Mouse (Mus musculus): Measurements from ENCODE around the gene L3mbtl1.

The L3mbtl1 gene

DNA sequence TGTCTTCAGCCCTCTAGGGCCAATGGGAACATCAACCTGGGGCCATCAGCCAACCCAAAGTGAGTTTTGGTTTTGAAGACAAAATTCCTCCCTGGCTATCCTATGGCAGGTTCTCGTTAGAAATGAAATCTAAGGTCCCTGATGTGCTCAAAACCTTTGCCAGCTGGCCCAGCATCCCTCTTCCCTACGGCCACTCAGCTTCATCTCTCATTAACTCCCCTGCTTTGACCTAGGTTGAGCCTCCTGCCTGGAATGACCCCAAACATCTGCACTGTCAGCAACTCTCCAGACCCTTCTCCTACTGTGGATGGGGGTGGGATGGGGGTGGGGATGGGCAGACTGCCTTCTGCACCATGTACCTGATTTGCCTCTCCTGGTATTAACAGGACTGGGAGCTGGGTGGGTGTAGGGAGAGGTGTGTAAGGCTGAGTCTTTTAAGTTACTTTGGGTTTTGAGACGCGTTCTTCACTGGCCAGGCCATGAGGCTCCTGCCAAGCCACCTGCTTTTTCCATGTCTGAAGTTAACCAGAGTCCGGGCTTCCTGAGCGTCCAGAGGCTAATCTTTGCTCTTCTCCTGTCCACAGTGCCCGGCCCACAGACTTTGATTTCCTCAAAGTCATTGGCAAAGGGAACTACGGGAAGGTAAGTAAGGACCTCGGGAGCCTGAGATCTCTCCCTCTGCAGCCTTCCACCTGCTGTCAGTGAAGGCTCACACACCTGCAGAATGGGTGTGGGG lies 50.8 kb downstream of the L3mbtl1 start:
- DNase-seq (ENCODE audit: low spot score in 2 of 2), result no peak

DNA sequence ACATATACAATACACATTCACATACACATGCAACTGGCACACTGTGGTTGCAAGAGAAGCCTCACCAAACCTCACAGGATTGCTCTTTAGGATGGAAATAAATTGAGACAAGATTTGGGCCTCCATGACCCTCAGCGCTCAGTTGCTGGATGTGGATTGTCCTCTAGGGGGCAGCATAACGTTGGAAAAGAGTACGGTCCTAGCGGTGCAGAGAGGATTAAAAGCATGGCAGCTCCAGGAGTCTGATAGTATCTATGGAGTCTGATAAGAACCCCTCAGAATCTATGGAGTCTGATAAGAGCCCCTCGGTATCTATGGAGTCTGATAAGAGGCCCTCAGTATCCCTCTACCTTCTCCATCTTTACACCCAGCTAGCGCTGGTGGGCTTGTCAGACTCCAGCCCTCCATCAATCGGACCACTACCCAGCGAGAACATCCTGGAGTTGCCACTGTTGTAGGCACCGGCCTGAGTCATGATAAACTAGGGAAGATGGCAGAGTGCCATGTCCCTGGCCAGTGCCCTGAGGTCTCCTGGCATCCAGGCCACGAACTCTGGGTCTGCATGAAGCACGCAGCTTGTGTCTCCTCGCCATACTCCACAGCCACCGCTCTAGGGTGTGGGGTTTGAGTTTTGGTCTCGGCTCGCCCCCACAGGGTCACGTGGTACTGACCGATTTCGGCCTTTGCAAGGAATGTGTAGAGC lies 55.4 kb downstream of the L3mbtl1 start:
- DNase-seq (ENCODE audit: low spot score in 2 of 2), result peak; percentile 58 to 64

DNA sequence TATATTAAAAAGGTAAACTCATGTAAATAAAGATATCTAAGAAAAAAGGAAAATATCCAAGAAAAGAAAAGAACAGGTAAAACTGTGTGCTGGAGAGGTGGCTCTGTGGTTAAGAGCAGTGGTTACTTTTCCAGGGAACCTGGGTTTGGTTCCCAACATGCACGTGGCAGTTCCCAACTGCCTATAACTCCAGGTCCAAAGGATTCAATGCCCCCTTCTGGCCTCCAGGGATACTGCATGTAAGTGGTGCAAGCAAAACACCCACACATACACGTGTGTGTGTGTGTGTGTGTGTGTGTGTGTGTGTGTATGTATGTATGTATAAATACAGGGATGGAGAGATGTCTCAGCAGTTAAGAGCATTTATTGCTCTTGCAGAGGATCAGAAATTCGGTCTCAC lies 56.5 kb downstream of the L3mbtl1 start:
- DNase-seq (ENCODE audit: low spot score in 2 of 2), result peak in 1 of 2 experiments; percentile 31

DNA sequence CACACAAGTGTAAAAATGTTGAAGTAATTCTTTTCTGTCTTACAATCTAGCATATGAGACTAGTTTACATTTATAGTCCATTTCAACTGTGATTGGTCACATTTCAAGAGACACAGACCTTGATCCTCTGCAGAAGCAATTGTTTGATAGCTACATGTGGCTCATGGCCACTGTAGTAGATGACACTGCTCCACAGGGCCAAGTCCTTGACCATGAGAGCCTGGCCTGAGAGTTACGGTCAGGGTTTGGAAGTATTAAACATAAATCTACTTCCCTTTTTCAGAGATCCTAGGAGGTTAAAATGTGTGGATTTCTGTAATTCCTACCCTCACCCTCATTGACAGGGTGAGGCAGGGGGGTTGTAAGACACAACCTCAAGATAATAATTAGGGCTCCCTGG lies 57.8 kb downstream of the L3mbtl1 start:
- no peak for DNase-seq (ENCODE audit: low spot score in 2 of 2)

DNA sequence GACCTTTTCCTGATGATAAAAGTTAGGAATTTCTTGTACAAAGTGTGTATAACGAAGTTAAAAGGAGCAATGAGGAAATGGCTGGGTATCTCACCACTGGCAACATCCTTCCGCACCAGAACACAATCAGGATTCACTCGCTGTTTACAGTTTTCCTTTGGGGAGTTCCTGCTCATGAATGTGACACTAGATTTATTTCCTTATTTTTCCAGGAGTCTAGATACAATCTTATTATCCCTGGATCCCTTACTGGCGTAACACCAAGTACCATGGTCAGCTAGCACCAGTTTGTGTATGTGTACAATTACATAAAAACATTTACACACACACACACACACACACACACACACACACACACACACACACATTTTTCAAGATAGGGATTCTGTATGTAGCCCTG lies 64.0 kb downstream of the L3mbtl1 start:
- no peak for DNase-seq (ENCODE audit: low spot score in 2 of 2)

DNA sequence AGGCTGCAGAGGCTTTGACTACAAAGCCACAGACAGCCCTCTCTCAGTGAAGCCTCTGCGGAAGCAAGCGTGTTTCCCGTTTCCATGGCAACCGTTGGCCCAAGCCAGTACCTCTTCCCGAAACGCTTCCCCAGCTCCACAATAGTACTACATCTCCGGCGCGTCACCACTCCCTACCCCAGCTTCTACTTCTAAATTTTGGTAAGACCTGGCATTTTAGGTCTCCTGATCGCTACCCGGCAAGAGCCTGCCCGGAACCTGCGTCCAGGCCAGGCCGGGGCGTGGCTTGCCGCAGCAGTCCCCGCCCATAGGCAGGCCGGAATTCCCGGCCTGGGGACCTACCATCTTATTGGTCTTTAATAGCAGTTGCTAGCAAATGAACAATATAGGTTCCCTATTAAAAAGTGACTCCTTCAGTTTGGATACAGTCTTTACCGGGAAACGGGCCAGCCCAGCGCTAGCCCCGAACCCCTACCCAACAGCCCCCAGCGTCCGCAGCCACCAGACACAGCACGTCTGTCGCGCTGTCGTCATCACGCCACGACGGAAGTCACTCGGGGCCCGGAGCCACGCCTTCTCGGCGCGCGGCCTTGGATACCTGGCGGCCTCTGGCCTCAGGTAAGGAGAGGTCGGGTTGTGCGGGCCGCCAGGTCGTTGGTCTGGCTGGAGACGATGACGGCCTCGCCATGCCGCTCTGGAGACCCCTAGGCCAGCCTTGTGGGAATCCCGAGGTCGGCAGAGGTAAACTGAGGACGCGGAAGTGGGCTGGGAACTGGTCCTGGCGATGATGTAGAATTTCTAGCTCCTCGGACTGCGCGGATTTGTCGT lies 73.9 kb downstream of the L3mbtl1 start, which contains the start of gene Ift52:
Gene Ift52 (plus strand): TSS at position 439 of the 828 bp plus-strand sequence.
- peak; percentile 95 for DNase-seq (ENCODE audit: low spot score in 2 of 2)

Data from frontal cortex, postnatal 36 days (tissue).